Mouse (Mus musculus) embryonic facial prominence, embryonic 14.5 days (tissue): ENCODE results near the gene Thsd7a. TPM values are rescaled to one million over a fixed set of nuclear protein-coding genes. Genes with fewer than 3 reads are reported as not detected.

Source experiments
- ATAC-seq: fragments of 200-750 bp; cut with Nextera tagmentation; 2 replicates; pipeline ENCODE4 v1.8.0; 2017; ENCODE audit warnings: low read depth, moderate number of reproducible peaks, moderate TSS enrichment
- DNase-seq: peaks from one replicate; pipeline ENCODE4 v3.0.0-alpha.2; 2015; ENCODE audit warnings: low spot score
- H3K27ac ChIP-seq: fragments of 300-500 bp; sonication (generic); replicated peaks from 2 replicates; pipeline ENCODE4 v1.5.1; 2014; ENCODE audit warnings: low read depth, mild to moderate bottlenecking, low read length, moderate library complexity
- H3K27me3 ChIP-seq: fragments of 300-500 bp; sonication (generic); replicated peaks from 2 replicates; pipeline ENCODE4 v1.6.1; 2014; ENCODE audit warnings: low read length; ENCODE audit not compliant: control insufficient read depth, insufficient read depth
- H3K36me3 ChIP-seq: fragments of 300-500 bp; sonication (generic); 2 replicates; pipeline ENCODE4 v1.6.1; 2014; ENCODE audit warnings: low read length, mixed read lengths; ENCODE audit not compliant: control insufficient read depth, insufficient read depth
- H3K4me1 ChIP-seq: fragments of 300-500 bp; sonication (generic); 2 replicates; pipeline ENCODE4 v1.6.1; 2014; ENCODE audit warnings: antibody characterized with exemption, low read length; ENCODE audit not compliant: control insufficient read depth, insufficient read depth
- H3K4me2 ChIP-seq: fragments of 300-500 bp; sonication (generic); 2 replicates; pipeline ENCODE4 v1.6.1; 2014; ENCODE audit warnings: low read depth, mild to moderate bottlenecking, low read length, moderate library complexity, mixed read lengths
- H3K4me3 ChIP-seq: fragments of 300-500 bp; sonication (generic); 2 replicates; pipeline ENCODE4 v1.5.1; 2014; ENCODE audit warnings: low read depth, mild to moderate bottlenecking, low read length
- H3K9ac ChIP-seq: fragments of 300-500 bp; sonication (generic); 2 replicates; pipeline ENCODE4 v1.6.1; 2014; ENCODE audit warnings: low read depth, mild to moderate bottlenecking, low read length, moderate library complexity, mixed read lengths
- H3K9me3 ChIP-seq: fragments of 300-500 bp; sonication (generic); 2 replicates; pipeline ENCODE4 v1.6.1; 2016; ENCODE audit warnings: low read length; ENCODE audit not compliant: control insufficient read depth
- WGBS: fragments of 180-500 bp; shearing (Covaris S2); extraction: QIAGEN DNeasy Blood & Tissue Kit; methylation state at CpG from one replicate; pipeline ENCODE4 v1.1.7; 2014; 5-methylcytosine and 5-hydroxymethylcytosine counted together
- polyA plus RNA-seq: library from polyadenylated mRNA; unstranded; fragments of >200 nt; fragmentation: Nextera tagmentation; extraction: Ambion mirVana; gene quantifications from 2 replicates; pipeline ENCODE4 v1.2.1, GENCODE M21; 2014

Thsd7a gene
- polyA plus RNA-seq, 1 experiment from 2014 or later, result 4.9 TPM

GRCm38 (mm10) chr6:12467339-12468124 lies 281.7 kb downstream of the Thsd7a start:
- no peak overlapping the region for H3K9ac ChIP-seq
- H3K4me3 ChIP-seq, result no peak overlapping the region
- H3K4me2 ChIP-seq, result no peak overlapping the region
- no peaks in the 10 kb centered on the region for H3K36me3 ChIP-seq
- ATAC-seq (no peak), DNase-seq (peak; percentile 50)
- H3K4me1 ChIP-seq, result no peaks in the 10 kb centered on the region
- H3K9me3 ChIP-seq, result no peaks in the 10 kb centered on the region
- H3K27me3 ChIP-seq, result no peaks in the 10 kb centered on the region
- 32% methylated on average over 7 of the region's 7 CpGs for WGBS
- no peak overlapping the region for H3K27ac ChIP-seq

- no peaks in the 10 kb centered on the region for H3K9me3 ChIP-seq
- H3K27me3 ChIP-seq, result no peaks in the 10 kb centered on the region
- ATAC-seq (no peak), DNase-seq (no peak)
- WGBS, result 76% methylated on average over 4 of the region's 4 CpGs
- no peak overlapping the region for H3K4me2 ChIP-seq
- H3K4me1 ChIP-seq, result no peaks in the 10 kb centered on the region
- H3K36me3 ChIP-seq, result no peaks in the 10 kb centered on the region
- no peak overlapping the region for H3K9ac ChIP-seq
- H3K4me3 ChIP-seq, result no peak overlapping the region
- H3K27ac ChIP-seq, result no peak overlapping the region
Measured at GRCm38 (mm10) chr6:12458841-12459240, 290.4 kb downstream of the Thsd7a start.

- 79% methylated on average over 1 of the region's 1 CpGs for whole genome bisulfite sequencing
- no peaks in the 10 kb centered on the region for H3K9me3 ChIP-seq
- no peaks in the 10 kb centered on the region for H3K4me1 ChIP-seq
- H3K27me3 ChIP-seq, result no peaks in the 10 kb centered on the region
- H3K4me2 ChIP-seq, result no peak overlapping the region
- DNase-seq (no peak), ATAC-seq (no peak)
- no peaks in the 10 kb centered on the region for H3K36me3 ChIP-seq
- H3K4me3 ChIP-seq, result no peak overlapping the region
- H3K27ac ChIP-seq, result no peak overlapping the region
- no peak overlapping the region for H3K9ac ChIP-seq
Measured at GRCm38 (mm10) chr6:12457451-12457850, 291.8 kb downstream of the Thsd7a start.

GRCm38 (mm10) chr6:12454876-12455485 lies 294.2 kb downstream of the Thsd7a start:
- Histone ChIP-seq H3K36me3 (no peaks in the 10 kb centered on the region), H3K9me3 (no peaks in the 10 kb centered on the region), H3K27me3 (no peaks in the 10 kb centered on the region), H3K4me3 (no peak overlapping the region), H3K4me2 (no peak overlapping the region), H3K27ac (no peak overlapping the region), H3K9ac (no peak overlapping the region), H3K4me1 (no peaks in the 10 kb centered on the region)
- WGBS, result 69% methylated on average over 1 of the region's 1 CpGs
- ATAC-seq (no peak), DNase-seq (no peak)

- Histone ChIP-seq H3K36me3 (no peaks in the 10 kb centered on the region), H3K9ac (no peak overlapping the region), H3K4me1 (no peaks in the 10 kb centered on the region), H3K27me3 (no peaks in the 10 kb centered on the region), H3K4me3 (no peak overlapping the region), H3K9me3 (no peaks in the 10 kb centered on the region), H3K27ac (no peak overlapping the region), H3K4me2 (no peak overlapping the region)
- ATAC-seq, result no peak
- WGBS, result 79% methylated on average over 3 of the region's 3 CpGs
- DNase-seq, result no peak
Measured at GRCm38 (mm10) chr6:12454132-12454531, 295.1 kb downstream of the Thsd7a start.

DNA sequence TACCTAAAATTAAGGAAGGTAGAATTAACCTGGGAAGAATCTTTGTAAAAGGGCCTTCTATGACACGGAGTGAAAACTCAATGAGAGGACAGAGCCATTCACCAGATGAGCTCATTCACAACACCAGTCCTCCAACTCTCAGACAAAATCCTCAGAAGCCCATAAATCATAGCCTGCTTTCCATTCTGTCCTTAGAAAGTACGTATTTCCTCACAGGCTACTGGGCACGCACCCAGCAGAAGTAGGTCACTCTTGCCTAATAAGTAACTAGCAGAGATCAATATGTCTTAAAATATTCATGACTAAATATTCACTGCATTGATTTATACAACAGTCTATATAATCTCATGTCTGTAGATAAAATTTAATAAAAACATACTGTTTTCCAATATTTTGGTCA lies 300.4 kb downstream of the Thsd7a start:
- no peaks in the 10 kb centered on the region for H3K27me3 ChIP-seq
- no peak for DNase-seq
- H3K4me2 ChIP-seq, result no peak overlapping the region
- no peak overlapping the region for H3K4me3 ChIP-seq
- H3K27ac ChIP-seq, result no peak overlapping the region
- no peak for ATAC-seq
- H3K9me3 ChIP-seq, result no peaks in the 10 kb centered on the region
- no peaks in the 10 kb centered on the region for H3K4me1 ChIP-seq
- 84% methylated on average over 3 of the region's 3 CpGs for WGBS
- H3K9ac ChIP-seq, result no peak overlapping the region
- no peaks in the 10 kb centered on the region for H3K36me3 ChIP-seq

DNA sequence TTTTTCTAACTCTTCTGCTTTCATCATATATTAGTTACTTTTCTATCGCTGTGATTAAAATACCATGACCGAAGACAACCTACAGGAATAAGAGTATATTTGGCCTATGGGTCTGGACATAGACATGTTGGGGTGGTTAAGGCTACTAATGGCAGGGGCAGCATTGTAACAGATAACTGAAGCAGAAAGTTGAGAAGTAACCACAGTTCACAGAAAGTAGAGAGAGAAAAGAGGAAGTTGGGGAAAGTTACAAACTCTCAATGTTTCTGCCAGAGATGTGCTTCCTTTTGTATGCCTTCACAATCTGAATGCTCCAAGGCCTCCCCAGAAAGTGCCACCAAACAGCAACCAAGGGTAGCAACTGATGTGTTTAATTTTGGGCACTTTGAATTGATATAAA lies 303.7 kb downstream of the Thsd7a start:
- Histone ChIP-seq H3K27ac (no peak overlapping the region), H3K9ac (no peak overlapping the region), H3K27me3 (no peaks in the 10 kb centered on the region), H3K4me1 (no peaks in the 10 kb centered on the region), H3K4me2 (no peak overlapping the region), H3K36me3 (no peaks in the 10 kb centered on the region), H3K4me3 (no peak overlapping the region), H3K9me3 (no peaks in the 10 kb centered on the region)
- whole genome bisulfite sequencing, result 91% methylated on average over 2 of the region's 2 CpGs
- DNase-seq, result no peak
- ATAC-seq, result no peak

- no peaks in the 10 kb centered on the region for H3K27me3 ChIP-seq
- no peak overlapping the region for H3K27ac ChIP-seq
- no peak overlapping the region for H3K4me2 ChIP-seq
- no peak overlapping the region for H3K9ac ChIP-seq
- H3K4me3 ChIP-seq, result no peak overlapping the region
- no peak for DNase-seq
- H3K9me3 ChIP-seq, result no peaks in the 10 kb centered on the region
- no peaks in the 10 kb centered on the region for H3K4me1 ChIP-seq
- no peak for ATAC-seq
- no peaks in the 10 kb centered on the region for H3K36me3 ChIP-seq
Measured at GRCm38 (mm10) chr6:12439561-12439960, 309.6 kb downstream of the Thsd7a start.

- Histone ChIP-seq H3K4me2 (no peak overlapping the region), H3K27me3 (no peaks in the 10 kb centered on the region), H3K4me3 (no peak overlapping the region), H3K27ac (no peak overlapping the region), H3K36me3 (no peaks in the 10 kb centered on the region), H3K4me1 (no peaks in the 10 kb centered on the region), H3K9me3 (no peaks in the 10 kb centered on the region), H3K9ac (no peak overlapping the region)
- DNase-seq, result no peak
- 90% methylated on average over 10 of the region's 10 CpGs for WGBS
- no peak for ATAC-seq
Measured at GRCm38 (mm10) chr6:12419070-12419469, 330.1 kb downstream of the Thsd7a start.
